Mouse (Mus musculus) neural tube, embryonic 15.5 days (tissue): ENCODE results near the gene Fbxo6. TPM values are rescaled to one million over a fixed set of nuclear protein-coding genes. Genes with fewer than 3 reads are reported as not detected.

Source experiments
- ATAC-seq: fragments of 200-750 bp; cut with Nextera tagmentation; 2 replicates; pipeline ENCODE4 v1.8.0; 2017; ENCODE audit warnings: mild to moderate bottlenecking, moderate TSS enrichment, moderate library complexity; ENCODE audit not compliant: low FRiP score
- H3K27ac ChIP-seq: fragments of 300-500 bp; sonication (generic); replicated peaks from 2 replicates; pipeline ENCODE4 v1.5.1; 2015; ENCODE audit warnings: mild to moderate bottlenecking, inconsistent platforms
- H3K27me3 ChIP-seq: fragments of 300-500 bp; sonication (generic); replicated peaks from 2 replicates; pipeline ENCODE4 v1.6.1; 2015; ENCODE audit warnings: inconsistent platforms
- H3K36me3 ChIP-seq: fragments of 300-500 bp; sonication (generic); 2 replicates; pipeline ENCODE4 v1.6.1; 2015; ENCODE audit warnings: inconsistent platforms
- H3K4me1 ChIP-seq: fragments of 300-500 bp; sonication (generic); 2 replicates; pipeline ENCODE4 v1.6.1; 2015; ENCODE audit warnings: inconsistent platforms
- H3K4me2 ChIP-seq: fragments of 300-500 bp; sonication (generic); 2 replicates; pipeline ENCODE4 v1.6.1; 2015; ENCODE audit warnings: inconsistent platforms, mild to moderate bottlenecking, moderate library complexity
- H3K4me3 ChIP-seq: fragments of 300-500 bp; sonication (generic); replicated peaks from 2 replicates; pipeline ENCODE4 v1.5.1; 2015; ENCODE audit warnings: mild to moderate bottlenecking, inconsistent platforms
- H3K9ac ChIP-seq: fragments of 300-500 bp; sonication (generic); replicated peaks from 2 replicates; pipeline ENCODE4 v1.6.1; 2015; ENCODE audit warnings: mild to moderate bottlenecking, inconsistent platforms
- H3K9me3 ChIP-seq: fragments of 300-500 bp; sonication (generic); replicated peaks from 2 replicates; pipeline ENCODE4 v1.6.1; 2016; ENCODE audit warnings: inconsistent platforms
- WGBS: fragments of 180-500 bp; shearing (Covaris S2); methylation state at CpG from one replicate; pipeline ENCODE4 v1.1.7; 2015; ENCODE audit warnings: mixed read lengths; 5-methylcytosine and 5-hydroxymethylcytosine counted together
- microRNA-seq: library from miRNA; unstranded; fragments of <30 nt; microRNA quantifications from one replicate; pipeline ENCODE4, GENCODE M21; 2017
- polyA plus RNA-seq: library from polyadenylated mRNA; unstranded; fragments of >200 nt; fragmentation: Nextera tagmentation; extraction: Ambion mirVana; gene quantifications from 2 replicates; pipeline ENCODE4 v1.2.1, GENCODE M21; 2015

Gene Fbxo6
- polyA plus RNA-seq, 1 experiment from 2014 or later: 20.6 TPM

DNA sequence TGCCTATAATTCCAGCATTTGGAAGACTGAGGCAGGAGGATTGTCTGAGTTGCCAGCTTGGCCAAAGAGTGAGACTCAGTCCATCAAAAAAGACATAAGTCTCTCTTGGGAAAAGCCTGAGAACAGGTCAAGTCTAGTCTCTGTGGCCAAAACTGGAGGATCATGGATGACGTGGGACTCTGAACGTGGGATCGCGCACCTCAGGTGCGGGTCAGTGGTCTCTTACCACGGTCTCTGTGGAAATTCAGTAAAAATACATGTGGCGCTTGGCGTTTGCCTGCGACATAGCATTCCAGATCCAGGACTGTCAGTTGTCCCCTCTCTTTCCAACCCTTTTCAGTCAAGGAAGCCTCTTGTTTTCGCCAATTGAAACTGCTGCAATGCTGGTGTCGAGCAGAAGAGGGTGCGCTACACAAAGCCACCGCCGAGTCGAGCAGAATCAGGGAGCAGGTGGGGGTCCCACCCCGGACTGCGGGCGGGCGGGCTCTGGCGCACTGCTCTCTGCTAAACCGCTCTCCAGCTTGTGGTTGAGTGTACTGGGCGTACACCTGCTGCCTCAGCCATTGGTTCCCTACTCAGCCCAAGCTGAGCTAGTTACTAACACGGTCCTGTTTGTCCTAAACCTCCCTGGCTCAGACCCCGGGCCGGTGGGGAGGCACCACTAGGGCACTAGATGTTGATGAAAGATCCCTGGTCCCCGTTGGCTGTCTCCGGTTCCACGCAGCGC, 50.0 kb downstream of the Fbxo6 start:
- H3K9ac ChIP-seq: peak overlapping the region; percentile 34
- H3K4me1 ChIP-seq: peaks cover 16% of the 10 kb centered on the region
- H3K36me3 ChIP-seq: no peaks in the 10 kb centered on the region
- H3K27ac ChIP-seq: peak overlapping the region; percentile 64
- ATAC-seq: peak; percentile 78
- peak overlapping the region; percentile 55 for H3K4me2 ChIP-seq
- WGBS: 19% methylated on average over 29 of the region's 29 CpGs
- H3K9me3 ChIP-seq: no peaks in the 10 kb centered on the region
- H3K4me3 ChIP-seq: peak overlapping the region; percentile 25
- H3K27me3 ChIP-seq: no peaks in the 10 kb centered on the region

DNA sequence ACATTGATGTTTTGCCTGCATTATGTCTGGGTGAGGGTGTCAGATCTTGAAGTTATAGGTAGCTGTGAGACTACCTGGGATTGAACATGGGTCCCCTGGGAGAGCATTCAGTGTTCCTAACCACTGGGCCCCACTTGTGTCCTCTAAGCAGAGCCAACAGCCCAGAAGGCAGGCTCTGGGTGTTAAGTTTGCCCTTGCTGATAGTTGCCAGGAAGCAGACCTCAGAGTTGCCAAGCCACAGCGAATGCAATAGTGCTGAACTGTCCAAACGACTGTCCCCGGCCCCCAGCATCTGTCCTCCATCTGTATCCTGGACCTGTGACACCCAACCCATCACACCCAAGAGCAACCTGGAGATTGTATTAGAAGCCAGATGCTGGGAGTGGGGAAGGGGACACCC, 53.3 kb downstream of the Fbxo6 start:
- Histone ChIP-seq H3K27me3 (no peaks in the 10 kb centered on the region), H3K9ac (no peak overlapping the region), H3K36me3 (no peaks in the 10 kb centered on the region), H3K4me2 (no peak overlapping the region), H3K4me3 (no peak overlapping the region), H3K9me3 (no peaks in the 10 kb centered on the region), H3K27ac (no peak overlapping the region), H3K4me1 (peaks cover 16% of the 10 kb centered on the region)
- 81% methylated on average over 3 of the region's 3 CpGs for WGBS
- no peak for ATAC-seq

GRCm38 (mm10) chr4:148097936-148098335, 54.0 kb downstream of the Fbxo6 start:
- Histone ChIP-seq H3K9me3 (no peaks in the 10 kb centered on the region), H3K27me3 (no peaks in the 10 kb centered on the region), H3K4me2 (no peak overlapping the region), H3K4me1 (peaks cover 16% of the 10 kb centered on the region), H3K4me3 (no peak overlapping the region), H3K9ac (no peak overlapping the region), H3K36me3 (no peaks in the 10 kb centered on the region), H3K27ac (peak overlapping the region; percentile 41)
- no peak for ATAC-seq
- WGBS: 82% methylated on average over 2 of the region's 2 CpGs

Small RNAs within 50 kb of the gene (microRNA-seq; reads per million reads assigned to microRNA genes)
- not detected for gene Mir7022

Other genes with a start within 250 kb of the Fbxo6 start
- gene Mfn2, start 247.4 kb downstream of the Fbxo6 start, polyA plus RNA-seq: 89.9 and 100 TPM in 2 replicates
- gene Plod1, start 215.4 kb downstream of the Fbxo6 start, polyA plus RNA-seq: 29.2 and 31.8 TPM in 2 replicates
- gene 2510039O18Rik, start 211.2 kb downstream of the Fbxo6 start, polyA plus RNA-seq: 11.5 and 13.5 TPM in 2 replicates
- 0.33 TPM in 1 of 2 replicates, not detected in the other for gene Nppb, start 166.4 kb downstream of the Fbxo6 start, polyA plus RNA-seq
- 1.6 and 1.7 TPM in 2 replicates for gene Nppa, start 151.4 kb downstream of the Fbxo6 start, polyA plus RNA-seq
- gene Clcn6, start 113.3 kb downstream of the Fbxo6 start, polyA plus RNA-seq: 28.0 and 29.0 TPM in 2 replicates
- gene Mthfr, start 113.1 kb downstream of the Fbxo6 start, polyA plus RNA-seq: 16.5 and 17.3 TPM in 2 replicates
- 5.2 and 10.4 TPM in 2 replicates for gene Agtrap, start 64.1 kb downstream of the Fbxo6 start, polyA plus RNA-seq
- gene Mad2l2, start 21.8 kb downstream of the Fbxo6 start, polyA plus RNA-seq: 99.2 and 99.9 TPM in 2 replicates
- gene Draxin, start 21.4 kb downstream of the Fbxo6 start, polyA plus RNA-seq: 7.3 and 10.4 TPM in 2 replicates
- 89.4 and 104 TPM in 2 replicates for gene Fbxo44, start 8.3 kb upstream of the Fbxo6 start, polyA plus RNA-seq
- gene Fbxo2, start 8.5 kb upstream of the Fbxo6 start, polyA plus RNA-seq: 17.2 and 19.0 TPM in 2 replicates
- 13.0 and 15.6 TPM in 2 replicates for gene Disp3, start 135.8 kb upstream of the Fbxo6 start, polyA plus RNA-seq